Mouse (Mus musculus): ENCODE measurements around the gene Rbbp8nl. TPM values are rescaled to one million over a fixed set of nuclear protein-coding genes. Genes with fewer than 3 reads are reported as not detected.

Gene Rbbp8nl
- polyA plus RNA-seq, 1 experiment = not detected

DNA sequence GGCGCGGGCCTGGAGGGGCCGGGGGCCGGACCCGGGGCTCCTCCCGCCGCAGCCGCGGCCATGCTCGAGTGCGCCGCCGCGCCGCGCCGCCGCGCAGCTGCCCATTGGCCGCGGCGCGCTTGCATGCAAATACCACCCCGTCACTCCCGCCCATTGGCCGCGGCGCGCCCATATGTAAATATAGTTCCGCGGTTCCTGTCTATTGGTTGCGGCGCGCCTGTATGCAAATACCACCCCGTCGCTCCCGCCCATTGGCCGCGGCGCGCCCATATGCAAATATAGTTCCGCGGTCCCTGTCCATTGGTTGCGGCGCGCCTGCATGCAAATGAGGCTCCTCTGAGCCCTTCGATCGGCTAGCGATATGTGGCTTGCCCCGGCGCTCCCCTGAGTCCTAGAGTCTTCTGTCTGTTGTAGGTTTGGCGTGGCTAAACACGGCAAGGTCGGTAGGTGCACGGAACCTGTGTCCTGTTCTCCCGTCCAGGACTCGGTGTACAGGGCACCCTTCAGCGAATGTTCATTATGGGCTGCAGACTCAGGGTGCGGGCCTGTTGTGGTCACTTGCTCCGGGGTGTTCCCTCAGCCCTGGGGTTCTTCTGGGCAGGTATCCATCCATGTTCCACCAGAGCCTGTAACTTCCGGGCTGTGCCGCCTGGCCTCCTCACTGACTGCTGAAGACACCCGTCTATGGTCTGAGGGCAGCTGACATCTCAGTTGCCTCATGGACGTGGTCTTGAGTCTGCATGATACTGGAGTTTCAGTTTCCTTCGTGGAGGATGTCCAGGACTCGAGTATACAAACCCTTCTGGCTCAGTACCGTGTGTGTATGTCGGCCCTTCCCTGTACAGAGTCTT is 16.1 kb downstream of the Rbbp8nl start, which contains the start of gene Cables2:
Cables2 (minus strand) TSS at position 103 of the 851 bp plus-strand sequence.
- Histone ChIP-seq H3K4me3 (ENCODE audit: insufficient read depth, low read length) (peak within 1 kb of the TSS; percentile 72), H3K27ac (ENCODE audit: insufficient read depth, low read depth, low read length) (no peak within 1 kb of the TSS), H3K4me1 (ENCODE audit: control insufficient read depth, insufficient read depth, low read length) (peaks cover 29% of the 10 kb centered on the region)
- TF ChIP-seq POLR2A (IDR thresholded peaks at IDR 0.05; ENCODE audit: borderline replicate concordance, low read depth, low read length) = no peak

DNA sequence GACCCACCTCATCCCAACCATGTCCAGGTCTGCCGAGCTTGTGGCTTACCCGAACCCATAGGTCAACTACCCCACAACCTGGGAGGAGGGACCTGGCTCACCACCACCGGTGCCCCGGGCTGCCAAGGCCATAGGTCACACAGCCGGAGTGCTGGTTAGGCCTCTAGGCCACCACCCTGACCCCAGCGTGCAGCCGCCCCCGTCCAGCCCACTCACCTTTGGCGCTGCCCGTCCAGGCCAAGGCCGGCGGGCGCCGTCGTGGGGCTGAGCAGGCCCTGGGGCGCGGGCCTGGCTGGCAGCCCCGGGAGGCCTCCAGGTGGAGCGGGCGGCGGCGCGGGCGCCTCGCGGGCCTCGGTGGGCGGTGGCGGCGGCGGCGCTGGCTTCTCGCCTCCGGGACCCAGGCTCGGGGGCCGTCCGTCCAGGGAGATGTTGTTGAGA is 16.8 kb downstream of the Rbbp8nl start:
- peak overlapping the region; percentile 72 for H3K4me3 ChIP-seq (ENCODE audit: insufficient read depth, low read length)
- TF ChIP-seq CTCF (IDR thresholded peaks at IDR 0.05; ENCODE audit: low read depth, low read length) = no peak
- TF ChIP-seq POLR2A (IDR thresholded peaks at IDR 0.05; ENCODE audit: borderline replicate concordance, low read depth, low read length) = no peak
- no peak overlapping the region for H3K27ac ChIP-seq (ENCODE audit: insufficient read depth, low read depth, low read length)
- peaks cover 29% of the 10 kb centered on the region for H3K4me1 ChIP-seq (ENCODE audit: control insufficient read depth, insufficient read depth, low read length)

DNA sequence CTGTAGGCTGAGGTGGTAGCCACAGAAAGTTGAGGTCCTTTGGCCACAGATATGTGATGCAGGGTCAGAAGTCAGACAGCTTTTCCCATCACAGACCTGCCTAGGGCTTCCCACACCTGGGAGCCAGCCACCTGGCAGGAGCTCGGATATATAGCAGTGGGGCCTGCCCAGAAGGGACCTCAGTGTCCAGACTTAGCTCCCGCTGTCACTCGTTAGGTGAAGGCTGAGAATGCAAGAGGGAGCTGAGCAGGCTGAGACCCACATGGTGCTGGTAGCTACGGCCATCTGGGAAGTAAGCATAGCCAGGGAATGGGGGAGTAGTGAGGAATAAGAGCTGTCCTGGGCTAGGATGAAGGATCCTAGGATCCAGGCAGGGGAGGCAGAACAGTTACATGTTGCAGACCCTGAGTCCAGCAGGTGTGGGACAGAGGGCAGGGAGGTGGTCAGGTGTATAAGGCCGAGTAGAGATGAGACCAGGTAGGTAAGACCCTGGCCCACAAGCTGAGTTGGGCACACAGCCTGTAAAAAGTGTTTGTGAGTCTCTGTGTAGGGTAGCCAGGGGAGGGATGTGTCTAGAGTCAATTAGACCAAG is 17.8 kb downstream of the Rbbp8nl start:
- Histone ChIP-seq H3K4me3 (ENCODE audit: insufficient read depth, low read length) (peak overlapping the region; percentile 72), H3K27ac (ENCODE audit: insufficient read depth, low read depth, low read length) (no peak overlapping the region), H3K4me1 (ENCODE audit: control insufficient read depth, insufficient read depth, low read length) (peaks cover 29% of the 10 kb centered on the region)
- TF ChIP-seq CTCF (IDR thresholded peaks at IDR 0.05; ENCODE audit: low read depth, low read length) = no peak
- TF ChIP-seq POLR2A (IDR thresholded peaks at IDR 0.05; ENCODE audit: borderline replicate concordance, low read depth, low read length) = no peak

DNA sequence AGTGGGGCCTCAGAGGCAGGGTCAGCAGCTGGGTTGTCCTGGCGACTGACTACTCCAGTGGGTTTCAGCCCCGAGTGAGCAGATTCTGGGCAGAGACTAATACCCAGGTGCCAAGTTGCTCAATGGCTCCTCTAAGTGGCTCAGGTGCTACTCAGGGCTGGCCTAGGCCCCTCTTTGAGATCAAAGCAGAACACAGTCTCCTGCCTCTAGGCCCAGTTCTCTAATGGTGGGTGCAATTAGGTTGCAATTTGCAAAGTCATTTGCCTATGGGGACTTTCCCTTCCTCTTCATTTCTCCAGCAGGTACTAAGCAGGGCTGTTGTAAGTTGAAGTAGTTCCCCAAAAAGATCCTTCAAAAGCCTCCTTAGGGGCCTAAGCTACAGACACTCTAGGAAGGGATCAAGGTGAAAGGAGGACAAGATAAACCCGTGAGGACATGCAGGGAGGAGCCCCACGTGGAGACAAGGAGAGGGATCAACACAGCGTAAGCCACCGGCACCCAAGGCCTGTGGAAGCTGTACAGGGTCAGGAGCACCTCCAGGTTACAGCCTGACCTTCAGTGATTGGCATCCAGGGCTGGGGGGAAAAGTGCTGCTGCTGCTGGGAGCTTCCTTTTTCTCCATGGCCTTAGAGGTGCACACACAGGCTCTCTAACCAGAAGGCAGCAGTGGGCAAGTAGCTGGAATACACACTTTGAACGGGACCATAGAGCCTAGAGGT is 19.0 kb downstream of the Rbbp8nl start:
- TF ChIP-seq POLR2A (IDR thresholded peaks at IDR 0.05; ENCODE audit: borderline replicate concordance, low read depth, low read length) = no peak
- TF ChIP-seq CTCF (IDR thresholded peaks at IDR 0.05; ENCODE audit: low read depth, low read length) = no peak
- H3K4me3 ChIP-seq (ENCODE audit: insufficient read depth, low read length) = no peak overlapping the region
- peak overlapping the region; percentile 6; the same call in 1 of the 2 replicates for H3K27ac ChIP-seq (ENCODE audit: insufficient read depth, low read depth, low read length)
- H3K4me1 ChIP-seq (ENCODE audit: control insufficient read depth, insufficient read depth, low read length) = peaks cover 24% of the 10 kb centered on the region

DNA sequence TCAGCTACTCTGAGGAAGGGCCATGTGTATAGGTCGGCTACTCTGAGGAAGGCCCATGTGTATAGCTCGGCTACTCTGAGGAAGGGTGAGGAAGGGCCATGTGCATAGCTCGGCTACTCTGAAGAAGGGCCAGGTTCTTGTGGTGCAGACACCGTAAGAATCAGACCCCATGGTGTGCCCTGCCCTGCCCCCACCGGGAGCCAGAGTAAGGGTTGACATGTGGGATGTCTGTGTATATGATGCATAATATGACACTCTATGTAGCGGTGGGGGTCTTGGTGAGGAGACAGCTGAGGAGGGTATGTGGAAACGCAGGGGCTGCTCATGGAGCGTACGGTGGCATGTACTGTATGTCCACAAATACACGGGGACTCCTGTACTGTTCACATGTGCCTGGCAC is 20.4 kb downstream of the Rbbp8nl start:
- no peak for TF ChIP-seq CTCF (IDR thresholded peaks at IDR 0.05; ENCODE audit: low read depth, low read length)
- TF ChIP-seq POLR2A (IDR thresholded peaks at IDR 0.05; ENCODE audit: borderline replicate concordance, low read depth, low read length) = no peak
- Histone ChIP-seq H3K4me3 (ENCODE audit: insufficient read depth, low read length) (no peak overlapping the region), H3K4me1 (ENCODE audit: control insufficient read depth, insufficient read depth, low read length) (peaks cover 24% of the 10 kb centered on the region), H3K27ac (ENCODE audit: insufficient read depth, low read depth, low read length) (no peak overlapping the region)

DNA sequence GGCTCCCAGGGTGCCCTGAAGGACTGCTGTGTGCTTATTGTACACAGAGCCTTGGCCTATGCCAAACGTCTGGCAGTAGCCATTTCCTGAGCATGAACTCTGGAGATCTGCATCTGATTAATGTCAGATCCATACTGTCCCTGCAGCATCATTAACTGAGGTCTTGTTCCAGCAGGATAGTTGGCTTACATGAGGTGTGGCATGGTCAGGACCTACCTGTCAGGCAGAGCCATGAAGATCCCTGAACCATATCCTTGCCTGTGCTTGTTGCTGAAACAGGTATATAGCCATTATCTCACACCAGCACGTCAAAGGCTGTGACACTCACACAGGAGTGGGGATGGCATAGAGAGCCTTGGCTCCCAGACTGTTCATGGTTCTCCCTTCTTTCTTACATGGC is 21.7 kb downstream of the Rbbp8nl start:
- Histone ChIP-seq H3K27ac (ENCODE audit: insufficient read depth, low read depth, low read length) (no peak overlapping the region), H3K4me1 (ENCODE audit: control insufficient read depth, insufficient read depth, low read length) (peaks cover 24% of the 10 kb centered on the region), H3K4me3 (ENCODE audit: insufficient read depth, low read length) (no peak overlapping the region)
- no peak for TF ChIP-seq POLR2A (IDR thresholded peaks at IDR 0.05; ENCODE audit: borderline replicate concordance, low read depth, low read length)
- no peak for TF ChIP-seq CTCF (IDR thresholded peaks at IDR 0.05; ENCODE audit: low read depth, low read length)

DNA sequence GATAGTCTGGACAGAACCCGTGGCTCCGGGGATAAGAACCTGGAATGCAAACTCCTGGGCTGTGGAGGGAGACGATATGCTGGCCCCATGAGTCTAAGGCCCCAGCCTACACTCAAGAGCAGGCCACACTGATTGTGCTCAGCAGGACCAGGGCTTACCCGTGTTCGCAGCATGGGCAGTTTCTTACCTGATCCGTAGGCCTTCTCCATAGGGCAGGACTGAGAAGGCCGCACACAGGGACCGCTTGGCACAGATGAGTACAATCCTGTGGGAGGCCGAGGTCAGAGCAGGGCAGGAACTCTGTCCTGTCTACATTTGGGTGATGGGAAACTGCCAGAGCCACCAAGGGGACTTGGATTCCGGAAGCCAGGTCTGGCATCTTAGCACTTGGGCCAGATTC is 26.8 kb downstream of the Rbbp8nl start:
- no peaks in the 10 kb centered on the region for H3K4me1 ChIP-seq (ENCODE audit: control insufficient read depth, insufficient read depth, low read length)
- no peak for TF ChIP-seq POLR2A (IDR thresholded peaks at IDR 0.05; ENCODE audit: borderline replicate concordance, low read depth, low read length)
- TF ChIP-seq CTCF (IDR thresholded peaks at IDR 0.05; ENCODE audit: low read depth, low read length) = no peak
- no peak overlapping the region for H3K4me3 ChIP-seq (ENCODE audit: insufficient read depth, low read length)
- H3K27ac ChIP-seq (ENCODE audit: insufficient read depth, low read depth, low read length) = no peak overlapping the region

DNA sequence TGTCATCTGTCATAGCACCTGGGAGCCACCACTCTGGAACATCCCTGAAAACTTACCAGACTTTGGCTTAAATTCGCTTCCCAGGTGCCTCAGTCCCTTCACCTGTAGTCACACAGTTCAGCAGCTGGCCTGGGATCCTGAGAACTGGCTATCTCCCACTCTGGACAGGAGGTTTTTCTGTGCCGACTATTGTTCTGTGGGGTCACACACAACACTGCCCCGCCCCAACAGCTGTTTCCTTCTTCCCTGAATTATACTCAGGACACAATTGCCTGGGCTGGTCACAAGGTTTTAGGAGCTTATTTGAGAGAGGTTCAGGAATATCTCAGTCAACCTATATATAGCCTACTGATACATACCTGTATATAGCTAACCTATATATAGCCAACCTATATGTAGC is 27.2 kb downstream of the Rbbp8nl start:
- Histone ChIP-seq H3K4me3 (ENCODE audit: insufficient read depth, low read length) (no peak overlapping the region), H3K4me1 (ENCODE audit: control insufficient read depth, insufficient read depth, low read length) (no peaks in the 10 kb centered on the region), H3K27ac (ENCODE audit: insufficient read depth, low read depth, low read length) (no peak overlapping the region)
- TF ChIP-seq POLR2A (IDR thresholded peaks at IDR 0.05; ENCODE audit: borderline replicate concordance, low read depth, low read length) (no peak), CTCF (IDR thresholded peaks at IDR 0.05; ENCODE audit: low read depth, low read length) (no peak)

DNA sequence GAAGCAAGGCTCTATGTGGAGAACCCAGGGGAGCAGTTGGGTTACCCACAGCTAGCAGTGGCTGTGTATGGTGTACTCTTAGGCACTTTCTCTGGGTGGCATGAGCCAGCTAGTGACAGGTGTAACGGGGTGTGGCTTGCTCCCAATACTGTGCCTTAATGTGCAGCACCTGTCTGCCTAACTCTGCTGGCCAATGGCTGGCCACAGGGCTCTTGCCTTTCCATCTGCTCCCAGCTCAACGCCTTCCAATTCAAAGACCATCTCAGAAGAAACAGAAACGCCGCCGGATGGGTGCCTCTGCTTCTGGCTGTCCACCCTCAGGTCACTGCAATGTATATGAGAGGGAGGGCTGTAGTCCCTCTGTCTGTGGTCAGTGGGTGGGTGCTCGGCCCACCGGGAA is 27.8 kb downstream of the Rbbp8nl start:
- Histone ChIP-seq H3K27ac (ENCODE audit: insufficient read depth, low read depth, low read length) (no peak overlapping the region), H3K4me3 (ENCODE audit: insufficient read depth, low read length) (no peak overlapping the region), H3K4me1 (ENCODE audit: control insufficient read depth, insufficient read depth, low read length) (no peaks in the 10 kb centered on the region)
- no peak for TF ChIP-seq POLR2A (IDR thresholded peaks at IDR 0.05; ENCODE audit: borderline replicate concordance, low read depth, low read length)
- TF ChIP-seq CTCF (IDR thresholded peaks at IDR 0.05; ENCODE audit: low read depth, low read length) = no peak
